ENCODE assay signal across 11 mouse cellular contexts in the genomic region with DNA sequence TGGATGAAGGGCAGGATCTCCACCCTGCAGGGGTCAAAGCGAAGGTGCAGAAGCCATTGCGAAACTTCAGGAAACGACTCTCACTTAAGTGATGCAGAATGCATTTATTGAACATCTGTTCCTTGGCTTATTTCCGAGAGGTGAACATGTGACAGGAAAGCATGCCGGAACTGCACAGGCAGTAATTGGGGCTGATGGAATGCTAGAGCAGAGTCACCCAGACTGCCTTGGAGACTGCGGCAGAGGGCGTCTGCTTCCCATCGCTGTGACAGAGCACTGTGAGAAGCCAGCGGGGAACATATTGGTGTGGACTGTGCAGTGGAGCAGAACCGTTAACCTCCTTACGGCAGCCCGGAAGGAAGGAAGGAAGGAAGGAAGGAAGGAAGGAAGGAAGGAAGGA.
DNase-seq lines count a peak whose midpoint lies in the region; ATAC-seq lines count a peak whose summit lies in the region.
"Had no signal": no experiment of that assay in that cellular context is flagged by ENCODE, and none has a peak within 500 bp of the region (broad histone marks: within the 10 kb centered on the region; RNA-seq: fewer than 3 reads in every experiment).

No protein-coding gene starts in this region.

- no peak overlapping the region for H3K4me2 ChIP-seq in forebrain, embryonic 14.5 days (ENCODE audit: low read length)
- no peak overlapping the region for H3K4me2 ChIP-seq in forebrain, embryonic 13.5 days

- 81% methylated on average over 12 of the region's 12 CpGs for WGBS in forebrain, embryonic 14.5 days
- WGBS in forebrain, embryonic 13.5 days, result 76% methylated on average over 12 of the region's 12 CpGs

- no peak overlapping the region for H3K9ac ChIP-seq in forebrain, embryonic 14.5 days (ENCODE audit: low read length)
- H3K9ac ChIP-seq in forebrain, embryonic 13.5 days, result no peak overlapping the region

- no peak overlapping the region for H3K27ac ChIP-seq in forebrain, embryonic 14.5 days (ENCODE audit: low read depth, low read length)
- H3K27ac ChIP-seq in forebrain, embryonic 13.5 days, result no peak overlapping the region
- H3K27ac ChIP-seq: midbrain, embryonic 10.5 days had no signal

- no peak for ATAC-seq in forebrain, embryonic 14.5 days
- ATAC-seq in forebrain, embryonic 13.5 days, result no peak

- H3K4me3 ChIP-seq in forebrain, embryonic 14.5 days (ENCODE audit: low read depth, low read length), result no peak overlapping the region
- H3K4me3 ChIP-seq in forebrain, embryonic 13.5 days, result no peak overlapping the region
- H3K4me3 ChIP-seq: midbrain, embryonic 10.5 days had no signal

- H3K9me3 ChIP-seq in forebrain, embryonic 14.5 days (replicated peaks; ENCODE audit: control insufficient read depth, low read length), result no peaks in the 10 kb centered on the region
- no peaks in the 10 kb centered on the region for H3K9me3 ChIP-seq in forebrain, embryonic 13.5 days (replicated peaks)
- H3K9me3 ChIP-seq: midbrain, embryonic 10.5 days had no signal

- no peaks in the 10 kb centered on the region for H3K27me3 ChIP-seq in forebrain, embryonic 14.5 days (replicated peaks; ENCODE audit: control insufficient read depth, insufficient read depth, low read length)
- H3K27me3 ChIP-seq in forebrain, embryonic 13.5 days, result no peaks in the 10 kb centered on the region

- no peaks in the 10 kb centered on the region for H3K36me3 ChIP-seq in forebrain, embryonic 14.5 days (ENCODE audit: control insufficient read depth, insufficient read depth, low read length)
- H3K36me3 ChIP-seq in forebrain, embryonic 13.5 days (ENCODE audit: poor library complexity, severe bottlenecking), result no peaks in the 10 kb centered on the region
- H3K36me3 ChIP-seq: midbrain, embryonic 10.5 days had no signal

- H3K4me1 ChIP-seq in forebrain, embryonic 14.5 days (ENCODE audit: control insufficient read depth, insufficient read depth, low read length), result no peaks in the 10 kb centered on the region
- no peaks in the 10 kb centered on the region for H3K4me1 ChIP-seq in forebrain, embryonic 13.5 days
- H3K4me1 ChIP-seq: midbrain, embryonic 10.5 days had no signal

- DNase-seq in forebrain, embryonic 14.5 days (ENCODE audit: low spot score), result peak; percentile 5
- DNase-seq in lung, postnatal 4 days, result peak; percentile 11 to 33
- DNase-seq in lung, postnatal 25 days (ENCODE audit: low spot score), result no peak
- peak; percentile 27 to 37 for DNase-seq in kidney, postnatal 25 days
- DNase-seq in thymus, postnatal 4 days, result peak; percentile 45
- no peak for DNase-seq in testis, postnatal 14 days (ENCODE audit: low spot score)
- DNase-seq in right cerebral cortex, postnatal 36 days (ENCODE audit: low spot score in 2 of 2), result no peak
- DNase-seq: cerebellum, adult 18-20 months; spleen, adult 18-20 months had no signal

Comparison
In these comparisons a context has a peak if more than half of its experiments do, and no peak if none do; other contexts are left out.
1. DNase-seq: peak in forebrain, embryonic 14.5 days (single experiment), lung, postnatal 4 days (2 of 2), kidney, postnatal 25 days (2 of 2) and thymus, postnatal 4 days (single experiment); none in lung, postnatal 25 days (single experiment), testis, postnatal 14 days (single experiment) and right cerebral cortex, postnatal 36 days (0 of 2).